Mouse (Mus musculus) kidney, adult 11 months (tissue): ENCODE data around the gene Olfr1215.
"Not testable (repeated sequence)": the region's sequence is repeated elsewhere in the genome, so short reads cannot be mapped to it uniquely, and the experiment has no call there.

ENCODE experiments used
- DNase-seq: peaks from one replicate; pipeline ENCODE4 v3.0.0; 2022

The Olfr1215 gene

GRCm38 (mm10) chr2:89006873-89007272 is at the start of gene Olfr1215:
Olfr1215 (minus strand) TSS chr2:89006973.
- DNase-seq = no peak

- DNase-seq = no peak
Observed at GRCm38 (mm10) chr2:89031965-89032364, 25.2 kb upstream of the Olfr1215 start, which contains the start of gene Olfr1217. Olfr1217 (minus strand) TSS chr2:89032065.

GRCm38 (mm10) chr2:89021436-89021835 is 14.7 kb upstream of the Olfr1215 start:
- not testable (repeated sequence) for DNase-seq

- no peak for DNase-seq
Observed at GRCm38 (mm10) chr2:89018240-89018639, 11.5 kb upstream of the Olfr1215 start, which contains the start of gene Olfr1216. Olfr1216 (minus strand) TSS chr2:89018340.

GRCm38 (mm10) chr2:88992553-88992952 is 14.2 kb downstream of the Olfr1215 start, which contains the start of gene Olfr1214:
Olfr1214 (minus strand) TSS chr2:88992653.
- DNase-seq = no peak

- no peak for DNase-seq
Observed at GRCm38 (mm10) chr2:88980181-88980580, 26.6 kb downstream of the Olfr1215 start, which contains the start of gene Gm13762. Gm13762 (minus strand) TSS chr2:88980281.

GRCm38 (mm10) chr2:88953669-88954068 is 53.1 kb downstream of the Olfr1215 start, which contains the start of gene Olfr1212:
Olfr1212 (plus strand) TSS chr2:88953969.
- DNase-seq = no peak
